Mouse (Mus musculus) olfactory bulb, adult 2 months (tissue): ENCODE results near the gene E130114P18Rik.

Experiments
- CTCF ChIP-seq: fragments of 200-500 bp; IDR thresholded peaks from 2 replicates; pipeline ENCODE4 v1.5.1; 2012; ENCODE audit warnings: low read depth, mild to moderate bottlenecking, low read length, moderate library complexity; ENCODE audit not compliant: insufficient read depth
- POLR2A ChIP-seq: fragments of 200-500 bp; IDR thresholded peaks from 2 replicates; pipeline ENCODE4 v1.6.1; 2012; ENCODE audit warnings: mild to moderate bottlenecking, low read depth, low read length, moderate library complexity; ENCODE audit not compliant: insufficient read depth

DNA sequence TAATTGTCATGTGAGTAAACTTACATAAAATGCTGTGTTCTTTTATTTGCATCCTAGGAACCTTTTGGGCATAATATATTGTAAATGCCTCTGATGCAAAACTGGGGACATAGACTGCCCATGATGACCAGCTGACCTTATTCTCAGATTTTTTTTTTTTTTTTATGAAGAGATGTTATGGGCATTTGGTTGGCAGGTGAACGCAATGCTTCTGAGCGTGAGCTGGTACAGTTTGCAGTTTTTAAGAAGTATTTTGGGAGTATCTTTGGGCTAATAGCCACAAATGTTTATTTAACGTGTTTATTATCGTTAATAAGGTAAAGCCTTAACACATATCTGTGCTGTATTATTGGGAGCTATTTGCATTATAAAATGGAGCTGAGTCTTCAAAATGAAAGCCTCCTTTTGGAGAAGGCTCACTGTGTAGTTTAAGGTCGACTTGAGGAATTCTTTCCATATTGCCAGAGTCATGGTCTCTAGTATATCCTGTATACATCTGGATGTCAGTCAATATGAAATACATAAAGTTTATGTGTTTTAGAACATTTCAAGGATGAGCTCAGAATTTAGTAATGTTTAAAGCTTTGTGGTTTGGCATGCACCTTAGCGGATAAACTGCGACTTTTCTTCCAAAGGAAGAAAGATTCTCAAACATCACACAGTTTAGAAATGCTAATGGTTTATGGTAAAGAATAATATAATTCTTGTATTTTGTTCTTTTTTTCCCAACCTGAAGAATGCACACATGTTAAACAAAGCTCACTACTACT lies 3.0 kb upstream of the E130114P18Rik start:
- TF ChIP-seq POLR2A = no peak
- TF ChIP-seq CTCF = no peak
